Mouse (Mus musculus): Measurements from ENCODE around the gene Fcgrt. TPM values are rescaled to one million over a fixed set of nuclear protein-coding genes. Genes with fewer than 3 reads are reported as not detected.

Fcgrt gene
- total RNA-seq, 2 experiments from 2014 or later: 22.0 to 69.0 TPM

DNA sequence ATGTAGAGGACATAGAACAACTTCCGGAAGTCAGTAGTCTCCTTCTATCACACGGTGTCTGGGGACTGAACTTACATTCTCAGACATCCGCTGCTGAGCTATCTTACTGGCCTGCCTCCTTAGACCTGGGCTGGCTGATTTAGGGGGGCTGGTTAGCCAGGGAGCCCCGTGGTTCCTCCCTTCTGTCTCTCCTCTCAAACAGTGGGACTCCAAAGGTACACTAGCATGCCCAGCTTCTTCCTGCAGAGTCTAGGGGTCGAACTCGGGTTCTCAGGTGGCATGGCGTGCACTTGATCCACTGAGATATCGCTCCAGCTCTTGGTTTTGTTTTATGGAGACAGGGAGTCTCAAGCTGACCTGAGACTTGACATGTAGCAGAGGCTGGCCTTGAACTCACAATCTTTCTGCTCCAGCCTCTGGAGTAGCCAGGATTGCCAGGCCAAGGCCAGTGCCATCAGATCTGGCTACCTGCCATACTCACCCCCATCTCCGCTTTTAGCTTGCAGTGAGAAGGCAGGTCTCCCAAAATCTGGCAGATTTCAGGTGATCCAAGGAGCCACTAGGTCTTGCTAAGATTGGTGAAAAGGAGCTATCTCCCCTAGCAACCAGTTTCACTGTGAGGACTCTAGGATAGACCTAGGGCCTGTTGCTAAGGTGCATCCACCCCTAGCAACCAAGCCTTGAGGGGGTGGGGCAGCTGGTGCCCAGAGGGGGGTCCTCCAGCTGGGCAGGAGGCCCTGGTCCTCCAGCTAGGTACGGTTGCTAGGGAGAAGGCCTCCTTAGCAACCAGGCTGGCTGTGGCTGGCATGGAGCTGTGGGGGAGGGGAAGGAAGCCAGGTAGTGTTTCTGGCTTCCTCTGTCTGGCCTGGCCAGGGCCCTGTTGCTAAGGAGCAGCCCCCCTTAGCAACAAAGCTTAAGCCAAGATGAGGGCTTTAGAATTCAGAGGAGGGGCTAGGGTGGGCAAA, 44.8 kb downstream of the Fcgrt start:
- ATAC-seq (ENCODE audit: poor library complexity, severe bottlenecking): no peak

DNA sequence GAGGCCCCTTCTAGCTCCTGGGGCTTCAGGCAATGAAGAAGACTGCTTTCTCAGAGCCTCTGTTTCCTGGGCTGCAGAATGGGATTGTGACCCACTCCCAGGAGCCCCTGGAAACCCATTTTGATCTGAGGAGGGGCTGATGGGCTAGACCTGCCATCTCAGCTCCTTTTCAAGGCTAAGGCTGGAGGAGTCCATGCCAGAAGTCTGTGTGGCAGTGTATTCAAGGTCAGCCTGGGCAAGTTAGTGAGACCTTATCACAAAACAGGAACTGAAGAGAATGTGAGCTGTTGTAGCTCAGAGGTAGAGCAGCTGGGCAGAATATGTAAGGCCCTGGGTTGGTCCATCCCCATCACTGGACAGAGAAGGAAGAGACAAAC, 46.7 kb downstream of the Fcgrt start:
- no peak for ATAC-seq (ENCODE audit: poor library complexity, severe bottlenecking)

DNA sequence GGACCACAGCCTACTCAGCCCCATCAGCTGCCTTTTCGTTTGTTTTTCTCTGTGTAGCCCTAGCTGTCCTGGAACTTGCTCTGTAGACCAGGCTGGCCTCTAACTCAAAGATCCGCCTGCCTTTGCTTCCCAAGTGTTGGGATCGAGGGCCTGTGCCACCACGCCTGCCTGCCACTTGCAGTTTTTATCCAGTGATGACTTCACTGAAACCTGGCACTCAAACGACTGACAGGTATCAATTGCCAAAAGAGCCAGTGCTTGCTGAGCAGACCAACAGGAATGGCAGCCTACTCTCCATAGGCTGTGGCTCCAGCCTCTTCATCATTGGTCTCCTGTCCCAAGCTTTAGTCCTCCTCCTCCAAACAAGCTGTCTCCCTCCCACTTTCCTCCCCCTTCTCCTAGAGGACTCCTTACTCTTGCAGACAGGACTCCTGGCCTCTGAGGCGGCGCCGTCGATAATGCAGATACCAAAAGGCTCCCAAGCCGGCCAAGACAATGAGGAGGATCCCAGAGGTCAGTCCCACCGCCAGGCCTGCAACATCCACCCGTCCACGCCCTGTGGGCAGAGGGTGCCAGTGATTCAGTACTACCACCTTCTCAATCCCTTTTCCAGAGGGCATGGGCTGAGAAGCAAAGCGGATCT, 47.2 kb downstream of the Fcgrt start:
- no peak for ATAC-seq (ENCODE audit: poor library complexity, severe bottlenecking)

DNA sequence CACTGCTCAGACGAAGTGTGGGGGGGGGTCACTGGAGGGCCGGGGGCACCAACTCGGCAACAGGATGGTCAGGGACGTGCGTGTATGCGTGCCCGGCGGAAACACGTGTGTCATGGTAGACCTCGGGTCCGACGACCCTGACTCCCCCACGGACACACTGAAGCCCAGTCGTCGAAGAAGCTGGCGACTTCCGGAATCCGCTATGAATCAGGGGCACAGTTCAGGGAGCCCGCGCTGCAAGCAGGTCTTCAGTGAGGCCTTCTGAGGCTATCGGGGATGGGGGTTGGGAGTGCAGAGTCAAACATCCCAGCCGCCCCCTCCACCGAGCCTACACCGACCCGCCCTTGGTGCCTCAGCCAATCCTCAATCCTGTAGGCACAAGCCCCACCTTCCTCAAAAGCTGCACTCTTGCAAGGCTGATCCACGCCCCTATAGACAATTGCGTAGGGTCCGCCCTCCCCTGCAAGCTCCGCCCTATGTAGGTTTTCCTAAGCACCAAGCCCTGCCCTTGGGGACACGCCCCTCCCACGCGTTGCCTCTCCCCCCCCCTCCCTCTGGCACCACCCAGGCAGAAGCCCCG, 49.6 kb downstream of the Fcgrt start:
- ATAC-seq (ENCODE audit: poor library complexity, severe bottlenecking): peak; percentile 90

DNA sequence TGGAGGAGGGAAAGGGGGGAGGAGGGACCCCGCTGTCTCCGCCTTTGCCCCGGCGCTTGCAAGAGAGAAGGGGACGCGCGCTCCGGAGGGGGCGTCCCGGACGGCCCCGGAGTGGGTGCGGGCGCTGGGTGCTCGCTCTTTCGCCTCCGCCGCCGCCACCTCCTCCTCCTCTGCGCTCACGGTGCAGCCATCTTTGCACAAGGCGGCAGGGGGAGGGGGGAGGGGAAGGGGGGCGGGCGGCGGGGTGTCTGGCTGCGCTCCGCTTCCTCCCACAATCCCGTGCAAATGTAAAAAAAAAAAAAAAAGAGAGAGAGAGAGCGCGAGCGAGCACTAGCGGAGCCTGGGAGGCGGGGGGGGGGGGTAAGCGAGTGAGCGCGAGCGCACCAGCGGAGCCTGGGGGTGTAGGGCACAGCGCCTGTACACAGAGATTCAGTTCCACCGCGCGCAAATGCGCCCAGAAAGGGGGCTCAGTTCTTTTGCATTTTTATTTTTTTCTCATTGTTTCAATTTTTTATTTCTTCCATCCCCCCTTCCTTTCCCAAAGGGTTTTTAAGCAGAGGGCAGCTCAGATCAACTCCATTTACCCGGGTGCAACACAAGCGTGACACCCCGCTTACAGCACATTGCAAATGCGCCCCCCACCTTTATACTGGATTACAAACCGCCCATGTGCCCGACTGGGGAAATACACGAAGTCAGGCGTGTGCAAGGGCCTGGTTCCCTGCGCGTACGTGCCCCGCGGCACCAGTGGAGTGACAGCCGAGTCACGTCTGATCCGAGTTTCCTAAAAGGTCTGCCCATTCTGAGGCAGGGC, 50.3 kb downstream of the Fcgrt start:
- ATAC-seq (ENCODE audit: poor library complexity, severe bottlenecking): peak; percentile 49

DNA sequence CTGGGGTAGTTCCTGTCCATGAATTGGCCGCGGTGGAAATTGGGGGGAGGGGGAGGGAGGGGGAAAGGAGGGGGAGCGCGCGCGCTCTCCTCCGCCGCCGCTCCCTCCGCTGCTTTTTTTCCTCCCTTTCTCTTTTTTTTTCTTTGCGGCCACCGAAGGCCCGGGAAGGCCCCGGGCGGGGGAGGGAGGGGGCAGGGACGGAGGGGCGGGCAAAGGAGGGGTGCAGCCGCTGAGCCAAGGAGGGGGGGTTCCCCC, 50.9 kb downstream of the Fcgrt start, which contains the start of gene Prr12:
Prr12 (minus strand) TSS at position 20 of the 255 bp plus-strand sequence.
- ATAC-seq (ENCODE audit: poor library complexity, severe bottlenecking): no peak

DNA sequence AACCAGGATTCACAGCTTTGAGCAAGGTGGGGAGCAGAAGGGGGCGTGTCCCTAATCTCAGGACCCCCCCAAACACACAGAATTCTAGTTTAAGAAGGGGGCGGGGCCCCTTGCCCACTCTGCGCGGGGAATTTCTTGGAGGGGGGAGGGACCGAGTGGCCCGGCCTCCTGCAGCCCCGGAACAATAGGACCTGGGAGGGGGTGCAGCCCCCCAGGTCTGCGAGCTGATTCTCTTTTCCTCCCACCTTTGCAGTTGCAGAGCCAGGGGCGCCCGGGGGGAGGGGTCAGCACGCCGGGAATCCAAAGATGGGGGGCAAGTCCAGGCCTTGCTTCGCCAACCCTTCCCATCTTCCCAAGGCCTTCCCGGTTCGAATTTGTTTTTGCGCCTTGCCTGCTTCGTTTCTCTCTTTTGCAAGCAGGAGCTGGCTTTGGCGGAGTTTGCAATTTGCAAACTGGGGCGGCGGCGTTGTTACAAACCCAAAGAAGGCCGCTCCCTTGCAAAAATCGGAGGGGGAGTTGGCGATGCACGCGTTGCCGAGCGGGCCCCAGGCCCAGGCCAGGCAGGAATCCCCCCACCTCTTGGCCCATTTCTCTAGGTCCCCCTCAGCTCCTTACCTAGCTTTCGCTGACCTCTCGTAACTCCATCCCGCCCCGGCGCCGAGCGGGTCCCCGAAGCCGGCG, 51.3 kb downstream of the Fcgrt start:
- ATAC-seq (ENCODE audit: poor library complexity, severe bottlenecking): no peak

DNA sequence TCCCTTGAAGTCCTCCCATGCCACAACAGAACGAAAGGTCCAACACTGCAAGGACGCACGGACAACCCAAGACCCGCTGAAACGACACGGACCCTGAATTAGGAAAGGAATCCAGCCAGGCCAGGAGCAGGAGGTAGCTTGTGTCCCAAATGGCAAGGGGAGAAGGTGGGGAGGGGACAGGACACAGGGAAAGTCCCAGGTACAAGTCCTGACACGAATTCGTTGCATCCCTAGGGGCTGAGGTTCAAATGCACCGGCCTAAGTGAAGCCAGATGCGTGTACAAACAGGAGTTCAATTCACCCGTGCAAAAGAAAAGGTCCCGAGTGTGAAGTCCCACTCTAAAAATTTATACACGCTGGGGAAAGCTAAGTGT, 52.1 kb downstream of the Fcgrt start:
- no peak for ATAC-seq (ENCODE audit: poor library complexity, severe bottlenecking)

DNA sequence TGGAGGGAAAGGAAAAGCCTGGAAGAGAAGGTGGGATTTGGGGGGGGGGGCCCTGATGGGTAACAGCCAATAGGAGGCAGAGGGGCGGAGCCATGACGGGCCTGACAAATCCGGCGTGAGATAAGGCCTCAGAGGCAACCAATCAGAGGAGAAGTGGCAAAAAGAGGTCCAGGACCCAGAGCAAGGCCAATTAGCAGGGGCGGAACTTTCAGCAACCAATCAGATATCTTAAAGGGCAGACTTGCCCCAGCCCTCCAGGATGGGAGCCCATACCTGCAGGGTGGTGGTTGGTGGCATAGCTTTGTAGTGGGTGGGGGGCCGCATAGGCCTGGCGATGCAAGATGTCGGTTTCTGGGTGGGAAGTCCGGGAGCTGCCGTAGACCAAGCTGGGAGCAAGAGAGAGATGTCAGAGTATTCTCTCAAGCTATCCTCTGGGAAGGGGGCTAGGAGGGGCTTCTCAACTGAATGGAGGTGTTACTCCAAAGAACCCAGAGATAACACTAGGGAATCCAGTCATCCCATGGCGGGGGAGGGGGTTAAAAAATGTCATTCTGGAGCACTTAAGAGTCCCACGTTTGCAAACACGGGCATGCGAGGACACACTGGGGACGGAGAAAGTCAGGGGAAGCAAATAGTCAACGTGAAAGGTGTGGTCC, 52.6 kb downstream of the Fcgrt start:
- no peak for ATAC-seq (ENCODE audit: poor library complexity, severe bottlenecking)

DNA sequence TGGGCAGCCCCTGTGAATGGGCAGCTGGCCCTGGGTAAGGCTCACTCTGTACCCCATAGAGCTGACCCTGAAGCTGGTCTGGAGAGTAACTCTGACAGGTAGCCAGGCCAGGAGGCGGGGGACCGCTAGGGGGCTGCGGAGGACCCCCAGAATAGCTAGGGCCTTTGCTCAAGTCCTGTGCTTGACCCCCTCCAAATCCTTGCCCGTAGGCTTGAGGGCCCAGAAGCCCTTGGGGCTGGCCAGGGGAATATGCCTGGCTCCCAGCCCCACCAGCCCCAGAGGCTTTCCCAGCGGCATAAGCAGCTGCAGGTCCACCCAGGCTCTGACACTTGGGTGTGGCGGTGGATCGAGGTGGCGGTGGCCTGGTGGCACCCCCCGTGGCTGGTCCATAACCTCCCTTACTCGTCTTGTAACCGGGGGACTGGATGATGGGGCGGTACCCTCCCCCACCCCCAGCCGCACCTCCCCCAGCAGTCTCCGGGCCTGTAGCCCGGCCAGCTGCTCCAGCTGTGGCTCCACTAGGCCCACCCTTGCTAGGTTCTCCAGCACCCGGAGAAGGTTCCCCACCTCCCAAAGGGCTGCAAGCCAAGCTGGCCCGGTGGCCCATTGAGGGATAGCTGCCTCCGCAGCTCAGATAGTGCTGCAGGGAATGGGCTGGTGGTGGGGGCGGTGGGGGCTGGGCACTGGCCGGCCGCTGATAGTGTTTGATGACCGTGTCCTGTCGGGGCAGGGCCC, 54.6 kb downstream of the Fcgrt start:
- no peak for ATAC-seq (ENCODE audit: poor library complexity, severe bottlenecking)

DNA sequence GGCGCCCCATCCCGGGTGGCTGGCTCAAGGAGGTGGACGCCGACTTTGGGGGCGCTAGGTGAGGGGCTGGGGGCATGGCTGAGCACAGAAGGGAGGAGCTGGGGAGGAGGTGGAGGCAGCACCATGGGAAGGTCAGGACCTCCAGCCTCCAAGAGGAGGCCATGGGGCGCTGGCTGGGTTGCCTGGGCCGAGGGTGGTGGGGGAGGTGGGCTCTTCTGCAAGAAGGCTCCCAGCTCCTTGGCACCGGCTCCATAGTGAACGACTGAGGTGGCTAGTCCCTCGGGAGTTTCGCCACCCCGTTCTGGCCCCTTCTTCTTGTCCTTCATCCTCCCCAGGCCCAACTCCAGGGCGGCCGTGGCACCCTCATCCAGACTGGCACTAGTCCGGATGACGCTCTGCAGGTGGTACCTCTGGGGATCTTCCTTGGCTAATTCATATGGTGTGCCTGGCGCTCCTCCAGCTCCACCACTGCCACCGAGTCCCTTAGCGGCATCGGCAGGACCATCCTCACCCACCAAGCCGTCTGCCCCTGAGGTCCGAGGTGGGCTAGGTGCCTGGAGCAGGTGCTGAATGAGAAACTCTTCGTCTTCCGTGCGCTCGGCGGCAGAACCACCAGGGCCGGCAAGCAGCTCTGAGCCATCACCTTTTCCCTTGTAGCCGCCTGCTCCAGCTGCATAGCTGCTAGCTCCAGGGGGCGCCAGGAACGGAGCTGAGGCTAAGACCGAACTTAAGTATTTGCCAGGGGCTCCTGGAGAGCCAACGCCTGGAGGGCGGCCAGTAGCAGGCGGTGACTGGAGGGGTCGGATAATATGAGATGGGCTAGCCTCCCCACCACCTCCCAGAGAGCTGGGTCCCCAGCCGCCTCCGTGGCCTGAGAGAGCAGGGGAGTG, 55.4 kb downstream of the Fcgrt start:
- ATAC-seq (ENCODE audit: poor library complexity, severe bottlenecking): no peak

DNA sequence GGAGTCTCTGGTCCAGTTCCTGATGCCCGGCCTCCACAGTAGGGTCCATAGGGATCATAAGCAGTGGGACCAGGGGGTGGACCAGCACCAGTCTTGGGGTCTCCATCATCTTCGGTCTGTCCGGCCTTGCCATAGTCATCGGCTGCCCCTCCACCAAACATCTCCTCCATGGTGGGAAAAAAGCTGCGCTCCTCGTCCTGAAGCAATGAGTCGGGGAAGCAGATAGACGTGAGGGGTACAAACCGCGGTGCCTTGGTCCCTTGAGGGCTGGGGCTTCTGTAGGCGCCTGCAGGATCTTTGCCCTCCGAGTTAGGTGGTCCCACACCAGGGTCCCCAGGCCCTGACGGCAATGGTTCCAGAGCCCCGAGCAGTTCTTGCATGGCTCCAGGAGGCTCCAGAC, 56.2 kb downstream of the Fcgrt start:
- no peak for ATAC-seq (ENCODE audit: poor library complexity, severe bottlenecking)

DNA sequence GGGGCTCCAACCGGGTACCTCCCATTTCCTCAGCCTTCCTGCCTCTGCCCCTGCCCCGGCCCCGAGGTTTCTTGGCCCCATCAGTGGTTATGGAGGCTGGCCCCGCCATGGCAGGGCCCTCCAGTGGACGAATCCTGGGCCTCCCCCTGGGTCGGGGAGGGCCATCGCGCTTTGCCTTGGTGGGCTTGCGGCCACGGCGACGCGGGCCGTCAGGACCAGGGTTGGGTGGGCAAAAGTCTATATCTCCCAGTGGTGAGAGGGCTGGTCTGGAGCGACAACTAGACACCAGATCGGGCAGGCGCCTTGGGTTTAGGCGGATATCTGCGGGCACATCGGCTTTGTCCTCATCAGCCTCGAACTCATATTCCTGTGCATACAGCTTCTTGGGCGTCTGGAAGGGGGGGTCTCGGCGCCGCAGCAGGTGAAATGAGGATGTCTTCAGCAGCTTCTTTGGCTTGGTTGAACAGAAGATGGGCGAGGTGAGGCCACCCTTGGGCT, 56.7 kb downstream of the Fcgrt start:
- no peak for ATAC-seq (ENCODE audit: poor library complexity, severe bottlenecking)

DNA sequence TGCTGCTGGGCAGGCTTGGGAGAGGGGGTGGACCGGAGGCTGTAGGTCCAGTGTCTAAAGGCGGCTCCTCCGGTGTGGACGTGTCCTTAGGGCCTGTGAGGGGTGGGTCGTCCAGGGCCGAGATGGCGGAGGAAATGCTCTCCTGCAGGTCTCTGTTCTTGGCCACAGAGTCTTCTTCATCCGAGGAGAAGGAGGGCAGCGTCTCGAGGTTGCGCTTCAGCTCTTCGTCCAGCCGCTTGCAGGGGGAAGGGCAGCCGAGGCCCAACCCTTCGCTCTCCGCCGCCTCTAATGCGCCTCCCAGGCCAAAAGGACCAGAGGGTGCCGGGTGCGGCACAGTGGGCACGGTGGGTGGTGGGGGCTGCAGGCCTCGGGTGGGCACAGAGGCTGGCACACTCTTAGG, 57.9 kb downstream of the Fcgrt start:
- no peak for ATAC-seq (ENCODE audit: poor library complexity, severe bottlenecking)

DNA sequence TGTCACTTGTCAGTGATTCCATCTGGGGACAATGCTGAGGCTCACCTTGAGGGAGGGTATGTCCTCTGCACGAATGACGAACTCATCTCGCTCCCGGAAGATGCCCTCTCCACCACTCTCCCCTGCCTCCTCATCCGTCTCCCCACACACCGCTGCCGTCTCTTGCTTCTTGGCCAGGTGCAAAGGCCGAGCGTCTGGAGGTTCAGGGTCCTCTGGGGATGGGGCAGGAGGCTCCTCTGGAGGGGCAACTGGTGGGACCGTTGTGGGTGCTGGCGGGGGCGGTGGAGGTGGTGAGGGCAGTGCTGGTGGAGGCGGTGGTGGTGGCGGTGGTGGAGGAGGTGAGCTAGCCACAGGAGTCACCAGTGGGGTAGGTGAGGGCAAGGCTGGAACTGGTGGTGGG, 60.3 kb downstream of the Fcgrt start:
- ATAC-seq (ENCODE audit: poor library complexity, severe bottlenecking): no peak
